Mouse (Mus musculus): Measurements from ENCODE around the gene Kcng1. TPM values are rescaled to one million over a fixed set of nuclear protein-coding genes. Genes with fewer than 3 reads are reported as not detected.

Gene Kcng1
- polyA plus RNA-seq (2015; fragmentation: Nextera tagmentation; extraction: Ambion mirVana), result 9.0 and 12.1 TPM in 2 replicates

- peaks cover 25% of the 10 kb centered on the region for H3K4me1 ChIP-seq
- peak within 1 kb of the TSS; percentile 55 for H3K4me3 ChIP-seq
- H3K9ac ChIP-seq, result peak within 1 kb of the TSS; percentile 67
- peak within 1 kb of the TSS; percentile 83 for H3K4me2 ChIP-seq
- ATAC-seq, result peak; percentile 10; the same call in 1 of the 2 replicates
- H3K36me3 ChIP-seq (ENCODE audit: poor library complexity, severe bottlenecking), result no peaks in the 10 kb centered on the region
- peaks cover 8% of the 10 kb centered on the region; the same call in 1 of the 2 replicates for H3K9me3 ChIP-seq (replicated peaks)
- WGBS, result 13% methylated on average over 12 of the region's 12 CpGs
- H3K27ac ChIP-seq, result no peak within 1 kb of the TSS
- peaks cover 68% of the 10 kb centered on the region for H3K27me3 ChIP-seq
These were observed at the start of gene Kcng1 for GRCm38 (mm10) chr2:168281582-168281981. TSS of gene Kcng1 (minus strand) at chr2:168281736.

- no peak overlapping the region for H3K27ac ChIP-seq
These were observed 49.0 kb upstream of the Kcng1 start for GRCm38 (mm10) chr2:168330421-168331070.

GRCm38 (mm10) chr2:168321716-168322374, 40.3 kb upstream of the Kcng1 start:
- Histone ChIP-seq H3K27ac (no peak overlapping the region), H3K9ac (no peak overlapping the region), H3K27me3 (0 out of 2 replicates have a peak, but pooled peaks cover 2% of the 10 kb centered on the region), H3K36me3 (ENCODE audit: poor library complexity, severe bottlenecking) (no peaks in the 10 kb centered on the region), H3K4me3 (no peak overlapping the region), H3K4me1 (peaks cover 4% of the 10 kb centered on the region; the same call in 1 of the 2 replicates), H3K4me2 (no peak overlapping the region), H3K9me3 (replicated peaks) (no peaks in the 10 kb centered on the region)
- 50% methylated on average over 10 of the region's 10 CpGs for WGBS
- ATAC-seq, result no peak

More at GRCm38 (mm10) chr2:168330421-168331070, 49.0 kb upstream of the Kcng1 start:
- H3K27me3 ChIP-seq, result peaks cover 4% of the 10 kb centered on the region; the same call in 1 of the 2 replicates
- WGBS, result 68% methylated on average over 11 of the region's 11 CpGs
- H3K9ac ChIP-seq, result no peak overlapping the region
- H3K9me3 ChIP-seq (replicated peaks), result no peaks in the 10 kb centered on the region
- H3K36me3 ChIP-seq (ENCODE audit: poor library complexity, severe bottlenecking), result no peaks in the 10 kb centered on the region
- ATAC-seq, result no peak
- peaks cover 19% of the 10 kb centered on the region for H3K4me1 ChIP-seq
- no peak overlapping the region for H3K4me3 ChIP-seq
- H3K4me2 ChIP-seq, result no peak overlapping the region

GRCm38 (mm10) chr2:168320388-168321182, 39.0 kb upstream of the Kcng1 start:
- no peak overlapping the region for H3K4me2 ChIP-seq
- H3K4me1 ChIP-seq, result no peaks in the 10 kb centered on the region
- H3K4me3 ChIP-seq, result no peak overlapping the region
- H3K9ac ChIP-seq, result no peak overlapping the region
- 0 out of 2 replicates have a peak, but pooled peaks cover 2% of the 10 kb centered on the region for H3K27me3 ChIP-seq
- no peaks in the 10 kb centered on the region for H3K36me3 ChIP-seq (ENCODE audit: poor library complexity, severe bottlenecking)
- 73% methylated on average over 17 of the region's 17 CpGs for WGBS
- no peaks in the 10 kb centered on the region for H3K9me3 ChIP-seq (replicated peaks)
- no peak for ATAC-seq
- no peak overlapping the region for H3K27ac ChIP-seq

GRCm38 (mm10) chr2:168314646-168315446, 33.3 kb upstream of the Kcng1 start:
- no peaks in the 10 kb centered on the region for H3K27me3 ChIP-seq
- 65% methylated on average over 16 of the region's 16 CpGs for WGBS
- no peak overlapping the region for H3K4me2 ChIP-seq
- H3K36me3 ChIP-seq (ENCODE audit: poor library complexity, severe bottlenecking), result no peaks in the 10 kb centered on the region
- ATAC-seq, result no peak
- no peaks in the 10 kb centered on the region for H3K4me1 ChIP-seq
- no peak overlapping the region for H3K4me3 ChIP-seq
- no peak overlapping the region for H3K9ac ChIP-seq
- no peak overlapping the region for H3K27ac ChIP-seq
- H3K9me3 ChIP-seq (replicated peaks), result no peaks in the 10 kb centered on the region

GRCm38 (mm10) chr2:168312504-168312903, 31.0 kb upstream of the Kcng1 start:
- Histone ChIP-seq H3K9ac (no peak overlapping the region), H3K4me3 (no peak overlapping the region), H3K4me2 (no peak overlapping the region), H3K4me1 (no peaks in the 10 kb centered on the region), H3K36me3 (ENCODE audit: poor library complexity, severe bottlenecking) (no peaks in the 10 kb centered on the region), H3K9me3 (replicated peaks) (no peaks in the 10 kb centered on the region), H3K27me3 (no peaks in the 10 kb centered on the region), H3K27ac (no peak overlapping the region)
- no peak for ATAC-seq
- WGBS, result 43% methylated on average over 4 of the region's 4 CpGs

- ATAC-seq, result no peak
- no peak overlapping the region for H3K4me3 ChIP-seq
- H3K27ac ChIP-seq, result no peak overlapping the region
- H3K27me3 ChIP-seq, result no peaks in the 10 kb centered on the region
- H3K4me1 ChIP-seq, result no peaks in the 10 kb centered on the region
- WGBS, result 93% methylated on average over 16 of the region's 16 CpGs
- H3K9me3 ChIP-seq (replicated peaks), result no peaks in the 10 kb centered on the region
- no peak overlapping the region for H3K9ac ChIP-seq
- no peak overlapping the region for H3K4me2 ChIP-seq
- H3K36me3 ChIP-seq (ENCODE audit: poor library complexity, severe bottlenecking), result no peaks in the 10 kb centered on the region
These were observed 29.5 kb upstream of the Kcng1 start for GRCm38 (mm10) chr2:168311006-168311405.

GRCm38 (mm10) chr2:168308916-168309315, 27.4 kb upstream of the Kcng1 start:
- no peaks in the 10 kb centered on the region for H3K9me3 ChIP-seq (replicated peaks)
- WGBS, result 83% methylated on average over 7 of the region's 7 CpGs
- no peak overlapping the region for H3K4me2 ChIP-seq
- H3K4me1 ChIP-seq, result no peaks in the 10 kb centered on the region
- H3K36me3 ChIP-seq (ENCODE audit: poor library complexity, severe bottlenecking), result no peaks in the 10 kb centered on the region
- no peak overlapping the region for H3K9ac ChIP-seq
- no peak for ATAC-seq
- no peak overlapping the region for H3K27ac ChIP-seq
- no peak overlapping the region for H3K4me3 ChIP-seq
- no peaks in the 10 kb centered on the region for H3K27me3 ChIP-seq

- Histone ChIP-seq H3K4me1 (peaks cover 4% of the 10 kb centered on the region; the same call in 1 of the 2 replicates), H3K9ac (no peak overlapping the region), H3K27ac (no peak overlapping the region), H3K4me2 (no peak overlapping the region), H3K36me3 (ENCODE audit: poor library complexity, severe bottlenecking) (no peaks in the 10 kb centered on the region), H3K4me3 (no peak overlapping the region), H3K9me3 (replicated peaks) (no peaks in the 10 kb centered on the region), H3K27me3 (no peaks in the 10 kb centered on the region; the same call in 1 of the 2 replicates)
- no peak for ATAC-seq
- 86% methylated on average over 8 of the region's 8 CpGs for WGBS
These were observed 18.1 kb upstream of the Kcng1 start for GRCm38 (mm10) chr2:168299650-168300049.

GRCm38 (mm10) chr2:168296530-168296929, 15.0 kb upstream of the Kcng1 start:
- Histone ChIP-seq H3K27ac (no peak overlapping the region), H3K4me1 (peaks cover 7% of the 10 kb centered on the region; the same call in 1 of the 2 replicates), H3K4me3 (no peak overlapping the region), H3K4me2 (no peak overlapping the region), H3K9me3 (replicated peaks) (no peaks in the 10 kb centered on the region), H3K27me3 (no peaks in the 10 kb centered on the region; the same call in 1 of the 2 replicates), H3K36me3 (ENCODE audit: poor library complexity, severe bottlenecking) (no peaks in the 10 kb centered on the region), H3K9ac (no peak overlapping the region)
- WGBS, result 85% methylated on average over 10 of the region's 10 CpGs
- no peak for ATAC-seq

- 43% methylated on average over 6 of the region's 6 CpGs for WGBS
- no peaks in the 10 kb centered on the region; the same call in 1 of the 2 replicates for H3K9me3 ChIP-seq (replicated peaks)
- no peak overlapping the region for H3K9ac ChIP-seq
- peaks cover 7% of the 10 kb centered on the region; the same call in 1 of the 2 replicates for H3K4me1 ChIP-seq
- no peak overlapping the region for H3K27ac ChIP-seq
- no peak overlapping the region for H3K4me2 ChIP-seq
- H3K36me3 ChIP-seq (ENCODE audit: poor library complexity, severe bottlenecking), result no peaks in the 10 kb centered on the region
- no peak overlapping the region for H3K4me3 ChIP-seq
- ATAC-seq, result no peak
- no peaks in the 10 kb centered on the region for H3K27me3 ChIP-seq
These were observed 11.0 kb upstream of the Kcng1 start for GRCm38 (mm10) chr2:168292521-168292920.
